Comparison of ENCODE assay signal across 17 mouse cellular contexts in genomic region chr6:127854688-127855013, GRCm38 (mm10). TPM values are rescaled to one million over a fixed set of nuclear protein-coding genes. Genes with fewer than 3 reads are reported as not detected.
A peak's percentile ranks its signal among the peaks of the same experiment; 100 is the strongest.
DNase-seq lines count a peak whose midpoint lies in the region; ATAC-seq and TF ChIP-seq lines count a peak whose summit lies in the region.
"Had no signal": no experiment of that assay in that cellular context is flagged by ENCODE, and none has a peak within 500 bp of the region (broad histone marks: within the 10 kb centered on the region; RNA-seq: fewer than 3 reads in every experiment).

No protein-coding gene starts in this region.

- H3K27me3 ChIP-seq in heart, adult 2 months (ENCODE audit: control insufficient read depth, insufficient read depth, low read length): no peaks in the 10 kb centered on the region; the same call in 1 of the 2 replicates
- no peaks in the 10 kb centered on the region for H3K27me3 ChIP-seq in lung, embryonic 15.5 days
- no peaks in the 10 kb centered on the region for H3K27me3 ChIP-seq in embryonic facial prominence, embryonic 11.5 days (ENCODE audit: control insufficient read depth, insufficient read depth, low read length)
- H3K27me3 ChIP-seq in limb, embryonic 11.5 days (ENCODE audit: control insufficient read depth, insufficient read depth, low read length): no peaks in the 10 kb centered on the region
- H3K27me3 ChIP-seq: liver, embryonic 13.5 days had no signal

- H3K79me2 ChIP-seq in heart, adult 2 months (replicated peaks; ENCODE audit: control insufficient read depth, insufficient read depth, low read length): no peaks in the 10 kb centered on the region

- intact Hi-C loops in heart, adult 2 months (cut with DNase I): no loop called here

- H3K36me3 ChIP-seq in heart, adult 2 months (ENCODE audit: control insufficient read depth, insufficient read depth, low read length): no peaks in the 10 kb centered on the region
- H3K36me3 ChIP-seq in lung, embryonic 15.5 days: no peaks in the 10 kb centered on the region
- no peaks in the 10 kb centered on the region for H3K36me3 ChIP-seq in embryonic facial prominence, embryonic 11.5 days (replicated peaks; ENCODE audit: control insufficient read depth, insufficient read depth, low read depth, low read length)
- no peaks in the 10 kb centered on the region for H3K36me3 ChIP-seq in limb, embryonic 11.5 days (ENCODE audit: control insufficient read depth, insufficient read depth, low read length)
- H3K36me3 ChIP-seq: liver, embryonic 13.5 days had no signal

- TF ChIP-seq CTCF in heart, adult 2 months (IDR thresholded peaks at IDR 0.05): no peak

- H3K9ac ChIP-seq in heart, adult 2 months (ENCODE audit: low read depth, low read length): no peak overlapping the region
- no peak overlapping the region for H3K9ac ChIP-seq in lung, embryonic 15.5 days
- H3K9ac ChIP-seq in embryonic facial prominence, embryonic 11.5 days (replicated peaks; ENCODE audit: low read length): no peak overlapping the region
- H3K9ac ChIP-seq in limb, embryonic 11.5 days (ENCODE audit: low read length): no peak overlapping the region
- H3K9ac ChIP-seq: hindbrain, embryonic 14.5 days; liver, embryonic 13.5 days had no signal

- no peak overlapping the region for H3K4me3 ChIP-seq in heart, adult 2 months
- no peak overlapping the region for H3K4me3 ChIP-seq in lung, embryonic 15.5 days
- H3K4me3 ChIP-seq in embryonic facial prominence, embryonic 11.5 days (ENCODE audit: low read depth, low read length): no peak overlapping the region
- no peak overlapping the region for H3K4me3 ChIP-seq in limb, embryonic 11.5 days (ENCODE audit: low read depth, low read length)
- H3K4me3 ChIP-seq: liver, embryonic 13.5 days had no signal

- DNase-seq in heart, adult 2 months: no peak
- DNase-seq in heart, adult 8-10 months (ENCODE audit: low spot score): no peak
- no peak for DNase-seq in lung, postnatal 4 days
- DNase-seq in embryonic facial prominence, embryonic 11.5 days (ENCODE audit: low spot score): no peak
- no peak for DNase-seq in limb, embryonic 11.5 days (ENCODE audit: low spot score)
- DNase-seq in spleen, adult 12 weeks (ENCODE audit: low spot score): no peak
- DNase-seq: adrenal gland, postnatal 36 days; cerebellum, adult 9-11 months; kidney, adult 18-20 months; kidney, postnatal 14 days; layer of hippocampus, adult 9-11 months; liver, embryonic 13.5 days; thymus, postnatal 25 days had no signal

- 85% methylated on average over 2 of the region's 2 CpGs for WGBS in heart, adult 2 months
- 91% methylated on average over 2 of the region's 2 CpGs for WGBS in lung, embryonic 15.5 days
- 93% methylated on average over 2 of the region's 2 CpGs for WGBS in embryonic facial prominence, embryonic 11.5 days
- WGBS in limb, embryonic 11.5 days: 97% methylated on average over 2 of the region's 2 CpGs

- no peak for TF ChIP-seq POLR2A in heart, adult 2 months (IDR thresholded peaks at IDR 0.05; ENCODE audit: insufficient read depth, low read depth, low read length)

- TF ChIP-seq EP300 in heart, adult 2 months (IDR thresholded peaks at IDR 0.05; ENCODE audit: insufficient read depth, low read depth, low read length): no peak

- H3K27ac ChIP-seq in heart, adult 2 months: peak overlapping the region; percentile 20; the same call in 1 of the 2 replicates
- H3K27ac ChIP-seq in lung, embryonic 15.5 days: no peak overlapping the region; the same call in 1 of the 2 replicates
- H3K27ac ChIP-seq in embryonic facial prominence, embryonic 11.5 days (replicated peaks; ENCODE audit: low read depth, low read length): no peak overlapping the region
- H3K27ac ChIP-seq in limb, embryonic 11.5 days (replicated peaks; ENCODE audit: low read depth, low read length): peak overlapping the region; percentile 68
- H3K27ac ChIP-seq: hindbrain, embryonic 14.5 days; liver, embryonic 13.5 days had no signal

- no peaks in the 10 kb centered on the region for H3K9me3 ChIP-seq in lung, embryonic 15.5 days
- no peaks in the 10 kb centered on the region for H3K9me3 ChIP-seq in embryonic facial prominence, embryonic 11.5 days (replicated peaks; ENCODE audit: control insufficient read depth, low read length)
- no peaks in the 10 kb centered on the region for H3K9me3 ChIP-seq in limb, embryonic 11.5 days (ENCODE audit: control insufficient read depth, low read length)
- H3K9me3 ChIP-seq: liver, embryonic 13.5 days had no signal

- no peak for ATAC-seq in lung, embryonic 15.5 days (ENCODE audit: borderline replicate concordance, extremely low read depth, low FRiP score, low TSS enrichment)
- no peak for ATAC-seq in embryonic facial prominence, embryonic 11.5 days (replicated peaks; ENCODE audit: insufficient number of reproducible peaks, low FRiP score, low TSS enrichment, low read depth)
- ATAC-seq in limb, embryonic 11.5 days (ENCODE audit: insufficient number of reproducible peaks, low FRiP score, low TSS enrichment, low read depth): no peak
- ATAC-seq: activated CD4-positive, CD25-positive, alpha-beta regulatory T cell, adult 4 months had no signal

- peak overlapping the region; percentile 42 for H3K4me2 ChIP-seq in lung, embryonic 15.5 days
- H3K4me2 ChIP-seq in embryonic facial prominence, embryonic 11.5 days (ENCODE audit: low read depth, low read length): peak overlapping the region; percentile 11; the same call in 1 of the 2 replicates
- H3K4me2 ChIP-seq in limb, embryonic 11.5 days (ENCODE audit: low read depth, severe bottlenecking): no peak overlapping the region
- H3K4me2 ChIP-seq: hindbrain, embryonic 14.5 days; liver, embryonic 13.5 days had no signal

- no peaks in the 10 kb centered on the region for H3K4me1 ChIP-seq in heart, adult 2 months (ENCODE audit: control insufficient read depth, insufficient read depth, low read length)
- peaks cover 23% of the 10 kb centered on the region for H3K4me1 ChIP-seq in lung, embryonic 15.5 days
- H3K4me1 ChIP-seq in embryonic facial prominence, embryonic 11.5 days (ENCODE audit: control insufficient read depth, insufficient read depth, low read length): peaks cover 4% of the 10 kb centered on the region; the same call in 1 of the 2 replicates
- H3K4me1 ChIP-seq in limb, embryonic 11.5 days (ENCODE audit: control insufficient read depth, insufficient read depth, low read length): peaks cover 28% of the 10 kb centered on the region
- H3K4me1 ChIP-seq: liver, embryonic 13.5 days had no signal

RNA-seq across cellular contexts. Expression of gene Tspan11, which starts 32.7 kb away (rescaled TPM):
- total RNA-seq in heart, adult 2 months (2021): 1 to 10 TPM in 1 of 2 experiments, under 1 TPM in 1; 0.57 to 1.7 TPM
- 1.5 and 2.6 TPM in 2 replicates for polyA plus RNA-seq in heart, adult 2 months (2012; rRNA removed)
- total RNA-seq in heart, adult 8-10 months (2022): 1 to 10 TPM in 1 of 4 experiments, under 1 TPM in 3; 0.79 to 1.7 (median 0.82) TPM
- polyA plus RNA-seq in lung, embryonic 15.5 days (2015; fragmentation: Nextera tagmentation; extraction: Ambion mirVana): 20.5 and 21.4 TPM in 2 replicates
- polyA plus RNA-seq in embryonic facial prominence, embryonic 11.5 days (2014; fragmentation: Nextera tagmentation; extraction: Ambion mirVana): 14.3 TPM in 2 replicates
- polyA plus RNA-seq in limb, embryonic 11.5 days (2014; fragmentation: Nextera tagmentation; extraction: Ambion mirVana): 13.6 and 13.7 TPM in 2 replicates
- total RNA-seq: megakaryocyte progenitor cell, adult 5-6 weeks had no signal
- polyA plus RNA-seq: activated CD4-positive, CD25-positive, alpha-beta regulatory T cell, adult 4 months had no signal

Comparison
In these comparisons a context has a peak if more than half of its experiments do, and no peak if none do; other contexts are left out.
1. H3K27ac ChIP-seq: peak in heart, adult 2 months (single experiment) and limb, embryonic 11.5 days (single experiment); none in lung, embryonic 15.5 days (single experiment) and embryonic facial prominence, embryonic 11.5 days (single experiment).